Mouse (Mus musculus): ENCODE measurements around the gene Mapkbp1. TPM values are rescaled to one million over a fixed set of nuclear protein-coding genes. Genes with fewer than 3 reads are reported as not detected.

Mapkbp1 gene
- polyA plus RNA-seq, 1 experiment from 2014 or later: 1.1 TPM

- H3K9ac ChIP-seq (ENCODE audit: low read length): no peak overlapping the region
- H3K4me3 ChIP-seq (ENCODE audit: low read depth, low read length): no peak overlapping the region
- no peak overlapping the region for H3K27ac ChIP-seq (replicated peaks)
- DNase-seq (ENCODE audit: low spot score): no peak
- WGBS: 90% methylated on average over 9 of the region's 9 CpGs
- ATAC-seq (ENCODE audit: low FRiP score, low TSS enrichment): no peak
- H3K4me2 ChIP-seq (replicated peaks; ENCODE audit: low read depth): no peak overlapping the region
- TF ChIP-seq EP300 (optimal IDR thresholded peaks at IDR 0.05): no peak
- no peak for TF ChIP-seq CTCF (IDR thresholded peaks at IDR 0.05; ENCODE audit: low read depth)
- H3K9me3 ChIP-seq (ENCODE audit: control insufficient read depth, low read length): no peaks in the 10 kb centered on the region
- no peaks in the 10 kb centered on the region for H3K4me1 ChIP-seq (replicated peaks; ENCODE audit: control insufficient read depth, insufficient read depth)
- H3K36me3 ChIP-seq (ENCODE audit: control insufficient read depth, insufficient read depth, low read length): peaks cover 7% of the 10 kb centered on the region
- H3K27me3 ChIP-seq (ENCODE audit: control insufficient read depth, insufficient read depth, low read length): no peaks in the 10 kb centered on the region
These were observed 65.2 kb downstream of the Mapkbp1 start for GRCm38 (mm10) chr2:120037744-120038143.

DNA sequence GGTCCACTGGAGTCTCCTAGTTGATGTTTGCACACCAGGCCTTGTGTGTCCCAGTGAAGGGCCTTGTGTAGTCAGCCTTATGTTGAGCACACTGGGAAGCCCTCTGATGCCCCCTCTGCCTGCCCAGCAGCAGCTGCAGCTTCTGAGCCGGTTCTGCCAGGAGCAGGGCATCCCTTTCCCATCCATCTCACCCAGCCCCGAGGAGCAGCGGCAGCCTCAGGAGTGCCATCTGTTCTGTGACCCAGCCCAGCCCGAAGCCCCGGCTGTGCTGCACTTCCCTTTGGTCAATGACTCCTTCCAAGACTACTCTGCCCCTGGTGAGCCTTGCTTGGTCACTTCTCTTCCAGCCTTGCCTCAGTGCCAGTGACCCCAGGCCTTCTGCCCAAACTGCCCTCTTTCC, 68.5 kb downstream of the Mapkbp1 start:
- H3K4me3 ChIP-seq (ENCODE audit: low read depth, low read length): no peak overlapping the region
- TF ChIP-seq EP300 (optimal IDR thresholded peaks at IDR 0.05) (no peak), CTCF (IDR thresholded peaks at IDR 0.05; ENCODE audit: low read depth) (no peak)
- H3K9me3 ChIP-seq (ENCODE audit: control insufficient read depth, low read length): no peaks in the 10 kb centered on the region
- H3K27ac ChIP-seq (replicated peaks): no peak overlapping the region
- H3K36me3 ChIP-seq (ENCODE audit: control insufficient read depth, insufficient read depth, low read length): peaks cover 4% of the 10 kb centered on the region
- no peak for DNase-seq (ENCODE audit: low spot score)
- 77% methylated on average over 5 of the region's 5 CpGs for WGBS
- no peak overlapping the region for H3K9ac ChIP-seq (ENCODE audit: low read length)
- ATAC-seq (ENCODE audit: low FRiP score, low TSS enrichment): no peak
- no peak overlapping the region for H3K4me2 ChIP-seq (replicated peaks; ENCODE audit: low read depth)
- peaks cover 3% of the 10 kb centered on the region; the same call in 1 of the 2 replicates for H3K4me1 ChIP-seq (replicated peaks; ENCODE audit: control insufficient read depth, insufficient read depth)
- H3K27me3 ChIP-seq (ENCODE audit: control insufficient read depth, insufficient read depth, low read length): no peaks in the 10 kb centered on the region

DNA sequence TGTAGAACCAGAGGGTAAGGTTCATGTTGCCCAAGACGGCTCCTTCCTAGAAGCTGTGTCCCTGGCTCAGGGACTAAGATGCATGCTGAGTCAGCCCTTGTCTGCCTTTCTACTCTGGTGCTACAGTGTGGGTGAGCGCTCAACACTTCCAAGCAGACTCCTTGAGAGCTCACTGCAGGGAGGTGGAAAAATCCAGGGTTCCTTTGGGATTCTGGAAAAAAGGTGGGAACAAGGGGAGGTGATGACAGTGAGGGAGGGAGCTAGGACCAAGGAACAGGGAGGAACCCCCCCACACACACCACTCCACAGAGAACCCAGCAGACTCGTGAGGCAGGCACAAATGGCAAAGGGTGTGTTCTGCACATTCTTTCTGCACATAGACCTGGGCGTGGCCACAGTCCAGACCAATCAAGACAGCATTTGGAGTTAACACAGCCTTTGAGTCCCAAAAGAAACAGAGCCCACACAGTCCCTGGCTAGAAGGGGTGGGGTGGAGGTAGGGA, 71.7 kb downstream of the Mapkbp1 start:
- no peaks in the 10 kb centered on the region for H3K27me3 ChIP-seq (ENCODE audit: control insufficient read depth, insufficient read depth, low read length)
- peak overlapping the region; percentile 67 for H3K27ac ChIP-seq (replicated peaks)
- H3K4me2 ChIP-seq (replicated peaks; ENCODE audit: low read depth): peak overlapping the region; percentile 12; the same call in 1 of the 2 replicates
- no peaks in the 10 kb centered on the region for H3K9me3 ChIP-seq (ENCODE audit: control insufficient read depth, low read length)
- no peak overlapping the region for H3K4me3 ChIP-seq (ENCODE audit: low read depth, low read length)
- WGBS: 36% methylated on average over 4 of the region's 4 CpGs
- peaks cover 3% of the 10 kb centered on the region; the same call in 1 of the 2 replicates for H3K4me1 ChIP-seq (replicated peaks; ENCODE audit: control insufficient read depth, insufficient read depth)
- peaks cover under 1% of the 10 kb centered on the region for H3K36me3 ChIP-seq (ENCODE audit: control insufficient read depth, insufficient read depth, low read length)
- ATAC-seq (ENCODE audit: low FRiP score, low TSS enrichment) (peak; percentile 76), DNase-seq (ENCODE audit: low spot score) (peak; percentile 74)
- no peak overlapping the region for H3K9ac ChIP-seq (ENCODE audit: low read length)
- no peak for TF ChIP-seq CTCF (IDR thresholded peaks at IDR 0.05; ENCODE audit: low read depth)
- TF ChIP-seq EP300 (optimal IDR thresholded peaks at IDR 0.05): no peak

GRCm38 (mm10) chr2:120044676-120045075, 72.2 kb downstream of the Mapkbp1 start:
- H3K4me1 ChIP-seq (replicated peaks; ENCODE audit: control insufficient read depth, insufficient read depth): peaks cover 3% of the 10 kb centered on the region; the same call in 1 of the 2 replicates
- DNase-seq (ENCODE audit: low spot score) (no peak), ATAC-seq (ENCODE audit: low FRiP score, low TSS enrichment) (no peak)
- H3K27ac ChIP-seq (replicated peaks): peak overlapping the region; percentile 67
- WGBS: 72% methylated on average over 3 of the region's 3 CpGs
- TF ChIP-seq EP300 (optimal IDR thresholded peaks at IDR 0.05): no peak
- TF ChIP-seq CTCF (IDR thresholded peaks at IDR 0.05; ENCODE audit: low read depth): no peak
- H3K4me3 ChIP-seq (ENCODE audit: low read depth, low read length): no peak overlapping the region
- H3K27me3 ChIP-seq (ENCODE audit: control insufficient read depth, insufficient read depth, low read length): no peaks in the 10 kb centered on the region
- peak overlapping the region; percentile 12; the same call in 1 of the 2 replicates for H3K4me2 ChIP-seq (replicated peaks; ENCODE audit: low read depth)
- H3K9ac ChIP-seq (ENCODE audit: low read length): peak overlapping the region; percentile 8; the same call in 1 of the 2 replicates
- no peaks in the 10 kb centered on the region for H3K9me3 ChIP-seq (ENCODE audit: control insufficient read depth, low read length)
- H3K36me3 ChIP-seq (ENCODE audit: control insufficient read depth, insufficient read depth, low read length): no peaks in the 10 kb centered on the region; the same call in 1 of the 2 replicates

DNA sequence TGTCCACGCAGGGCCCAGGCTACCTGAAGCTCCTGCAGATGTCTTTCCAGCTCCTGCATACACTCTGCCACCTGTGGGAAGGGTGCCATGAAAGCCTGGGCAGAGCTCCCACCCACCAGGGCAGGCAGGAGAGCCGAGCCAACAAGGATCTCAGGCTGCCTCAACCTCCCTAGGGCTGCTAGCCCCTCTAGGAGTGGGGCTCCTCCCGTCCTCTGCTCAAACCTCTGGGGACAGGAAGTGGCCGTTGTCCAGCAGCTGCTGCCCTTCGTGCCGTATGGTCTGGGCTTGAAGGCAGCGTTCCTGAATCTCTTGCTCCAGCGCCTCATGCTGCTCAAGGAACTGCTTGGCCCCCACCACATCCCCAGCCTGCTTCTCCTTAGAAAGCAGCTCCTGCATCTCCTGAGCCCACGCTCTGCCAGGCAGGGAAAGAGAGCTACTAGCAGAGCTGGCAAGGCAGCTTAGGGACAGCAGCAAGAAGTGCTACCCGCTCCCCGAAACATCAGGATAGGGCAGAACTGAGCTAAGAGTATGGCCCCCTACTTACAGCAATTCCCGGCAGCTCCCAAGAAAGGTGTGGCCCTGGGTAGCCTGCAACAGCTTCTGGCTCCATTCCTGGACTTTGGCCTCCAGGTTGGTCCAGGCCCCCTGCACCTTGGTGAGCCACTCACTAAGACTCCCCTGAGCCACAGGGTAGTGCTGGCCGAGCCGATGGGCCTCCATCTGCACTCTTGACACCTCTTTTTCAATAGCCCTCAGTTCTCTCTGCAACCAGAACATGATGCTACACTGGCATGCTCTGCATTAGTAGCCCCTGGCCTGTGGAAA, 74.2 kb downstream of the Mapkbp1 start:
- H3K27ac ChIP-seq (replicated peaks): no peak overlapping the region
- 53% methylated on average over 14 of the region's 14 CpGs for WGBS
- DNase-seq (ENCODE audit: low spot score) (peak; percentile 64), ATAC-seq (ENCODE audit: low FRiP score, low TSS enrichment) (peak; percentile 65)
- TF ChIP-seq EP300 (optimal IDR thresholded peaks at IDR 0.05) (no peak), CTCF (IDR thresholded peaks at IDR 0.05; ENCODE audit: low read depth) (no peak)
- H3K4me2 ChIP-seq (replicated peaks; ENCODE audit: low read depth): no peak overlapping the region
- no peaks in the 10 kb centered on the region for H3K9me3 ChIP-seq (ENCODE audit: control insufficient read depth, low read length)
- H3K36me3 ChIP-seq (ENCODE audit: control insufficient read depth, insufficient read depth, low read length): no peaks in the 10 kb centered on the region
- no peak overlapping the region for H3K9ac ChIP-seq (ENCODE audit: low read length)
- H3K4me1 ChIP-seq (replicated peaks; ENCODE audit: control insufficient read depth, insufficient read depth): peaks cover 3% of the 10 kb centered on the region; the same call in 1 of the 2 replicates
- H3K4me3 ChIP-seq (ENCODE audit: low read depth, low read length): no peak overlapping the region
- H3K27me3 ChIP-seq (ENCODE audit: control insufficient read depth, insufficient read depth, low read length): no peaks in the 10 kb centered on the region

- no peak for ATAC-seq (ENCODE audit: low FRiP score, low TSS enrichment)
These were observed 75.7 kb downstream of the Mapkbp1 start for GRCm38 (mm10) chr2:120048173-120048572.

More at GRCm38 (mm10) chr2:120048173-120048572, 75.7 kb downstream of the Mapkbp1 start:
- TF ChIP-seq CTCF (IDR thresholded peaks at IDR 0.05; ENCODE audit: low read depth): no peak
- no peak for TF ChIP-seq EP300 (optimal IDR thresholded peaks at IDR 0.05)
- Histone ChIP-seq H3K9me3 (ENCODE audit: control insufficient read depth, low read length) (no peaks in the 10 kb centered on the region), H3K27me3 (ENCODE audit: control insufficient read depth, insufficient read depth, low read length) (no peaks in the 10 kb centered on the region), H3K9ac (ENCODE audit: low read length) (no peak overlapping the region), H3K4me1 (replicated peaks; ENCODE audit: control insufficient read depth, insufficient read depth) (peaks cover 3% of the 10 kb centered on the region; the same call in 1 of the 2 replicates), H3K4me3 (ENCODE audit: low read depth, low read length) (no peak overlapping the region), H3K4me2 (replicated peaks; ENCODE audit: low read depth) (no peak overlapping the region), H3K27ac (replicated peaks) (no peak overlapping the region), H3K36me3 (ENCODE audit: control insufficient read depth, insufficient read depth, low read length) (no peaks in the 10 kb centered on the region)
- WGBS: 80% methylated on average over 9 of the region's 9 CpGs
- DNase-seq (ENCODE audit: low spot score): no peak

Measured in stomach, postnatal 0 days (tissue).